Mouse (Mus musculus): ENCODE results near the gene Cntfr. TPM values are rescaled to one million over a fixed set of nuclear protein-coding genes. Genes with fewer than 3 reads are reported as not detected.
A peak's percentile ranks its signal among the peaks of the same experiment; 100 is the strongest.

The Cntfr gene
- polyA plus RNA-seq, 2 experiments: 0.17 to 0.75 TPM

- H3K4me1 ChIP-seq (replicated peaks; ENCODE audit: control insufficient read depth in 2 of 2, insufficient read depth in 2 of 2, low read length in 1 of 2): peaks cover 0 to 15% of the 10 kb centered on the region in 2 experiments; a peak in 3 of 4 replicates
- TF ChIP-seq EP300 (IDR thresholded peaks at IDR 0.05; ENCODE audit: low read depth) (no peak), CTCF (IDR thresholded peaks at IDR 0.05; ENCODE audit: low read depth) (peak; percentile 26; the same call in 1 of the 2 replicates)
- no peaks in the 10 kb centered on the region for H3K27me3 ChIP-seq (ENCODE audit: control insufficient read depth, insufficient read depth, low read length)
- H3K4me3 ChIP-seq (ENCODE audit: insufficient read depth in 1 of 2, low read depth in 2 of 2, low read length in 2 of 2): peak overlapping the region; percentile 60 to 61
- ATAC-seq (ENCODE audit: insufficient read depth) (peak; percentile 82), DNase-seq (ENCODE audit: low read depth in 3 of 3, low spot score in 3 of 3) (peak in 1 of 3 experiments; percentile 37)
- WGBS (ENCODE audit: insufficient replicate concordance): under 1% methylated on average over 48 of the region's 48 CpGs
- no peaks in the 10 kb centered on the region; the same call in 1 of the 2 replicates for H3K36me3 ChIP-seq (replicated peaks; ENCODE audit: control insufficient read depth, insufficient read depth, low read depth)
- no peak overlapping the region for H3K27ac ChIP-seq
- H3K4me2 ChIP-seq (ENCODE audit: low read depth): peak overlapping the region; percentile 79
- no peaks in the 10 kb centered on the region for H3K9me3 ChIP-seq (ENCODE audit: control insufficient read depth, low read length)
- peak overlapping the region; percentile 47 for H3K9ac ChIP-seq (replicated peaks)
Observed at GRCm38 (mm10) chr4:41740380-41741157, 43.7 kb upstream of the Cntfr start.

GRCm38 (mm10) chr4:41739260-41739659, 42.4 kb upstream of the Cntfr start:
- 84% methylated on average over 13 of the region's 13 CpGs for WGBS (ENCODE audit: insufficient replicate concordance)
- no peak for TF ChIP-seq EP300 (IDR thresholded peaks at IDR 0.05; ENCODE audit: low read depth)
- TF ChIP-seq CTCF (IDR thresholded peaks at IDR 0.05; ENCODE audit: low read depth): no peak

GRCm38 (mm10) chr4:41738256-41738603, 41.3 kb upstream of the Cntfr start:
- no peaks in the 10 kb centered on the region; the same call in 1 of the 2 replicates for H3K36me3 ChIP-seq (replicated peaks; ENCODE audit: control insufficient read depth, insufficient read depth, low read depth)
- 55% methylated on average over 1 of the region's 1 CpGs for WGBS (ENCODE audit: insufficient replicate concordance)

More at GRCm38 (mm10) chr4:41739260-41739659, 42.4 kb upstream of the Cntfr start:
- H3K9ac ChIP-seq (replicated peaks): no peak overlapping the region
- H3K4me2 ChIP-seq (ENCODE audit: low read depth): no peak overlapping the region
- ATAC-seq (ENCODE audit: insufficient read depth): no peak
- no peak for DNase-seq (ENCODE audit: low read depth in 3 of 3, low spot score in 3 of 3)
- no peak overlapping the region for H3K27ac ChIP-seq
- no peaks in the 10 kb centered on the region for H3K27me3 ChIP-seq (ENCODE audit: control insufficient read depth, insufficient read depth, low read length)
- no peak overlapping the region for H3K4me3 ChIP-seq (ENCODE audit: insufficient read depth in 1 of 2, low read depth in 2 of 2, low read length in 2 of 2)
- H3K4me1 ChIP-seq (replicated peaks; ENCODE audit: control insufficient read depth in 2 of 2, insufficient read depth in 2 of 2, low read length in 1 of 2): peaks cover 0 to 15% of the 10 kb centered on the region in 2 experiments; a peak in 3 of 4 replicates
- no peaks in the 10 kb centered on the region; the same call in 1 of the 2 replicates for H3K36me3 ChIP-seq (replicated peaks; ENCODE audit: control insufficient read depth, insufficient read depth, low read depth)
- no peaks in the 10 kb centered on the region for H3K9me3 ChIP-seq (ENCODE audit: control insufficient read depth, low read length)

GRCm38 (mm10) chr4:41737602-41738255, 40.8 kb upstream of the Cntfr start:
- no peak for DNase-seq (ENCODE audit: low read depth in 3 of 3, low spot score in 3 of 3)

More at GRCm38 (mm10) chr4:41738256-41738603, 41.3 kb upstream of the Cntfr start:
- Histone ChIP-seq H3K4me2 (ENCODE audit: low read depth) (no peak overlapping the region), H3K27me3 (ENCODE audit: control insufficient read depth, insufficient read depth, low read length) (peaks cover 3% of the 10 kb centered on the region), H3K4me3 (ENCODE audit: insufficient read depth in 1 of 2, low read depth in 2 of 2, low read length in 2 of 2) (no peak overlapping the region), H3K9ac (replicated peaks) (no peak overlapping the region), H3K4me1 (replicated peaks; ENCODE audit: control insufficient read depth in 2 of 2, insufficient read depth in 2 of 2, low read length in 1 of 2) (peaks cover 0 to 15% of the 10 kb centered on the region in 2 experiments; a peak in 3 of 4 replicates), H3K27ac (no peak overlapping the region), H3K9me3 (ENCODE audit: control insufficient read depth, low read length) (no peaks in the 10 kb centered on the region)
- ATAC-seq (ENCODE audit: insufficient read depth) (no peak), DNase-seq (ENCODE audit: low read depth in 3 of 3, low spot score in 3 of 3) (no peak)
- TF ChIP-seq EP300 (IDR thresholded peaks at IDR 0.05; ENCODE audit: low read depth): no peak
- no peak for TF ChIP-seq CTCF (IDR thresholded peaks at IDR 0.05; ENCODE audit: low read depth)

More at GRCm38 (mm10) chr4:41737602-41738255, 40.8 kb upstream of the Cntfr start:
- H3K27ac ChIP-seq: no peak overlapping the region
- no peak for TF ChIP-seq EP300 (IDR thresholded peaks at IDR 0.05; ENCODE audit: low read depth)
- TF ChIP-seq CTCF (IDR thresholded peaks at IDR 0.05; ENCODE audit: low read depth): peak; percentile 79
- H3K27me3 ChIP-seq (ENCODE audit: control insufficient read depth, insufficient read depth, low read length): peaks cover 7% of the 10 kb centered on the region
- peaks cover 0 to 15% of the 10 kb centered on the region in 2 experiments; a peak in 3 of 4 replicates for H3K4me1 ChIP-seq (replicated peaks; ENCODE audit: control insufficient read depth in 2 of 2, insufficient read depth in 2 of 2, low read length in 1 of 2)
- no peaks in the 10 kb centered on the region; the same call in 1 of the 2 replicates for H3K36me3 ChIP-seq (replicated peaks; ENCODE audit: control insufficient read depth, insufficient read depth, low read depth)
- no peak overlapping the region for H3K9ac ChIP-seq (replicated peaks)
- H3K4me2 ChIP-seq (ENCODE audit: low read depth): no peak overlapping the region
- H3K4me3 ChIP-seq (ENCODE audit: insufficient read depth in 1 of 2, low read depth in 2 of 2, low read length in 2 of 2): no peak overlapping the region
- ATAC-seq (ENCODE audit: insufficient read depth): no peak
- no peaks in the 10 kb centered on the region for H3K9me3 ChIP-seq (ENCODE audit: control insufficient read depth, low read length)
- 23% methylated on average over 8 of the region's 8 CpGs for WGBS (ENCODE audit: insufficient replicate concordance)
